13 mouse cellular contexts compared by ENCODE assay signal in the genomic region with DNA sequence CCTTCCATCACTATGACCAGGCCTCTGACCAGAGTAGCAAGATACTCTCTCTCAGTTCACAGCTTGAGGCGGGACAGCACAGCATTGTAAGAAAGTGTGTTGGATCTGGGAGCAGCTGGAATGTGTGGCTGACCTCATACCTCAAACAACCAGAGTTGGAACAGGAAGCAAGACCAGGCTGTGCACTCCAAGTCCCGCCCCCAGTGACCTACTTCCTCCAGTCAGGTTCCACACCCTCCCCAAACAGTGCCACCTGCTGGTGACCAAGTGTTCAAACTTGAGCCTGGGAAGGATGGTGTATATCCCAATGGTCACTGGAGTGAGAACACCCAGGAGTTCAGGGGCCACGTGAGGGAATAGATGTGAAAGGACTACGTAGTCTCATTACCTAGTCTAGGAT. TPM values are rescaled to one million over a fixed set of nuclear protein-coding genes. Genes with fewer than 3 reads are reported as not detected.
DNase-seq lines count a peak whose midpoint lies in the region; ATAC-seq and TF ChIP-seq lines count a peak whose summit lies in the region.
"Had no signal": no experiment of that assay in that cellular context is flagged by ENCODE, and none has a peak within 500 bp of the region (broad histone marks: within the 10 kb centered on the region; RNA-seq: fewer than 3 reads in every experiment).

No protein-coding gene starts in this region.

- 93% methylated on average over 4 of the region's 4 CpGs for WGBS in hindbrain, embryonic 13.5 days

- DNase-seq in cerebellum, postnatal 14 days = peak; percentile 32 to 72
- no peak for DNase-seq in cerebellum, postnatal 4 days (ENCODE audit: low spot score in 2 of 2)
- no peak for DNase-seq in layer of hippocampus, adult 2 months (ENCODE audit: low spot score in 2 of 2)
- no peak for DNase-seq in layer of hippocampus, adult 9-10 months (ENCODE audit: low spot score)
- peak; percentile 40 for DNase-seq in brain, adult 2 months (ENCODE audit: low read depth, low spot score)
- peak; percentile 15 for DNase-seq in mesoderm, embryonic 11.5 days (ENCODE audit: low read depth, low spot score)
- DNase-seq in adrenal gland, postnatal 4 days (ENCODE audit: low spot score in 2 of 2) = no peak
- DNase-seq: layer of hippocampus, postnatal 36 days had no signal

- peak; percentile 53 for TF ChIP-seq CTCF in layer of hippocampus, adult 2 months (conservative IDR thresholded peaks at IDR 0.05)

- no peak overlapping the region for H3K4me3 ChIP-seq in layer of hippocampus, adult 2 months
- H3K4me3 ChIP-seq in hindbrain, embryonic 13.5 days = no peak overlapping the region

- H3K4me2 ChIP-seq in hindbrain, embryonic 13.5 days = no peak overlapping the region

- H3K4me1 ChIP-seq in hindbrain, embryonic 13.5 days (replicated peaks) = no peaks in the 10 kb centered on the region

- H3K9ac ChIP-seq in hindbrain, embryonic 13.5 days = no peak overlapping the region

- H3K36me3 ChIP-seq in hindbrain, embryonic 13.5 days = peaks cover 22% of the 10 kb centered on the region

- no peak for ATAC-seq in hindbrain, embryonic 13.5 days (ENCODE audit: low FRiP score)

- H3K9me3 ChIP-seq in hindbrain, embryonic 13.5 days = no peaks in the 10 kb centered on the region

- H3K27me3 ChIP-seq in hindbrain, embryonic 13.5 days = no peaks in the 10 kb centered on the region

- no peak overlapping the region for H3K27ac ChIP-seq in layer of hippocampus, adult 2 months
- H3K27ac ChIP-seq in hindbrain, embryonic 13.5 days = no peak overlapping the region

RNA-seq across cellular contexts. Expression of a gene that starts 57.2 kb away (rescaled TPM):
- not detected for total RNA-seq in layer of hippocampus, adult 2 months (2021)
- total RNA-seq in adrenal gland, postnatal 4 days (2021) = not detected
- polyA plus RNA-seq in hindbrain, embryonic 13.5 days (2015; fragmentation: Nextera tagmentation; extraction: Ambion mirVana) = not detected in 2 replicates
- total RNA-seq: hematopoietic stem cell, adult 5-6 weeks had no signal
- polyA plus RNA-seq: C2C12; neural tube, embryonic 11.5 days; spleen, adult 2 months had no signal

Comparison
In these comparisons a context has a peak if more than half of its experiments do, and no peak if none do; other contexts are left out.
1. DNase-seq: peak in cerebellum, postnatal 14 days (2 of 2), brain, adult 2 months (single experiment) and mesoderm, embryonic 11.5 days (single experiment); none in cerebellum, postnatal 4 days (0 of 2), layer of hippocampus, adult 2 months (0 of 2), layer of hippocampus, adult 9-10 months (single experiment) and adrenal gland, postnatal 4 days (0 of 2).